9 mouse cellular contexts compared by ENCODE assay signal in the genomic region with DNA sequence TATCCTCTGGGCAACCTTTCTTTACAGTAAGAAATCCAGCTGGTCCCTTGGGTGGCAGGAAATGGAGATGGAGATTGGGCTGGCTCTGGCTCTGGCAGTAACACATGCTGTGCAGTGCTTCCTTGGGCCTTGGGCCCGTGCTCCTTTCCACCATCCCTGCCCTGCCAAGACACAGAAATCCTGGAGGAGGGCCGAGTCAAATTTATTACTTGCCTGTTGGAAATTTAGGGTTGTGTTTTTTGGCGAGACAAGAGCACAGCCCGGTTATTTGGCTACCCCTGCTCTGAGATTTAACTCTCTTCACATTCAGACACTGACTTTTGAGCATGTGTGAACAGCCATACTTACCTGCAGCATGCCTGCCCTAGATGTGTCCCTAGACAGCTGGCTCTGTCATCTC. TPM values are rescaled to one million over a fixed set of nuclear protein-coding genes. Genes with fewer than 3 reads are reported as not detected.
DNase-seq lines count a peak whose midpoint lies in the region; ATAC-seq and TF ChIP-seq lines count a peak whose summit lies in the region.
"Had no signal": no experiment of that assay in that cellular context is flagged by ENCODE, and none has a peak within 500 bp of the region (broad histone marks: within the 10 kb centered on the region; RNA-seq: fewer than 3 reads in every experiment).

No protein-coding gene starts in this region.

- no peak overlapping the region for H3K9ac ChIP-seq in hindbrain, postnatal 0 days (replicated peaks; ENCODE audit: low read length)
- no peak overlapping the region for H3K9ac ChIP-seq in hindbrain, embryonic 11.5 days (ENCODE audit: low read depth, low read length)
- H3K9ac ChIP-seq in limb, embryonic 15.5 days: no peak overlapping the region
- H3K9ac ChIP-seq in hindbrain, embryonic 13.5 days: no peak overlapping the region
- no peak overlapping the region for H3K9ac ChIP-seq in midbrain, embryonic 15.5 days

- H3K27ac ChIP-seq in hindbrain, postnatal 0 days: no peak overlapping the region
- H3K27ac ChIP-seq in hindbrain, embryonic 11.5 days (ENCODE audit: low read depth, low read length): no peak overlapping the region
- H3K27ac ChIP-seq in limb, embryonic 15.5 days: peak overlapping the region; percentile 83
- H3K27ac ChIP-seq in hindbrain, embryonic 13.5 days: no peak overlapping the region
- H3K27ac ChIP-seq in midbrain, embryonic 15.5 days: no peak overlapping the region
- H3K27ac ChIP-seq: macrophage had no signal

- ATAC-seq in hindbrain, postnatal 0 days: no peak
- no peak for ATAC-seq in hindbrain, embryonic 11.5 days (ENCODE audit: low FRiP score)
- peak; percentile 91 for ATAC-seq in limb, embryonic 15.5 days (ENCODE audit: insufficient number of reproducible peaks, low FRiP score, low TSS enrichment, low read depth)
- no peak for ATAC-seq in hindbrain, embryonic 13.5 days (ENCODE audit: low FRiP score)
- no peak for ATAC-seq in midbrain, embryonic 15.5 days (replicated peaks)

- intact Hi-C loops in gastrocnemius, postnatal 14 days (cut with DNase I; ENCODE audit: low total_unique reads): no loop called here

- no peaks in the 10 kb centered on the region for H3K9me3 ChIP-seq in hindbrain, postnatal 0 days (ENCODE audit: low read length)
- no peaks in the 10 kb centered on the region for H3K9me3 ChIP-seq in hindbrain, embryonic 11.5 days (ENCODE audit: control insufficient read depth, low read length)
- no peaks in the 10 kb centered on the region for H3K9me3 ChIP-seq in limb, embryonic 15.5 days
- no peaks in the 10 kb centered on the region for H3K9me3 ChIP-seq in hindbrain, embryonic 13.5 days
- H3K9me3 ChIP-seq in midbrain, embryonic 15.5 days: no peaks in the 10 kb centered on the region

- no peak for TF ChIP-seq CTCF in hindbrain, postnatal 0 days (IDR thresholded peaks at IDR 0.05; ENCODE audit: low read depth)

- H3K4me3 ChIP-seq in hindbrain, postnatal 0 days (ENCODE audit: low read length): no peak overlapping the region
- no peak overlapping the region for H3K4me3 ChIP-seq in hindbrain, embryonic 11.5 days (ENCODE audit: low read depth, low read length)
- H3K4me3 ChIP-seq in limb, embryonic 15.5 days: no peak overlapping the region
- H3K4me3 ChIP-seq in hindbrain, embryonic 13.5 days: no peak overlapping the region
- no peak overlapping the region for H3K4me3 ChIP-seq in midbrain, embryonic 15.5 days

- H3K4me1 ChIP-seq in hindbrain, postnatal 0 days (ENCODE audit: insufficient read depth, low read length): no peaks in the 10 kb centered on the region
- H3K4me1 ChIP-seq in hindbrain, embryonic 11.5 days (replicated peaks; ENCODE audit: control insufficient read depth, insufficient read depth, low read length): no peaks in the 10 kb centered on the region
- peaks cover 21% of the 10 kb centered on the region for H3K4me1 ChIP-seq in limb, embryonic 15.5 days
- no peaks in the 10 kb centered on the region for H3K4me1 ChIP-seq in hindbrain, embryonic 13.5 days (replicated peaks)
- H3K4me1 ChIP-seq in midbrain, embryonic 15.5 days: no peaks in the 10 kb centered on the region

- H3K36me3 ChIP-seq in hindbrain, postnatal 0 days (ENCODE audit: insufficient read depth, low read length): no peaks in the 10 kb centered on the region
- no peaks in the 10 kb centered on the region for H3K36me3 ChIP-seq in hindbrain, embryonic 11.5 days (ENCODE audit: control insufficient read depth, insufficient read depth, low read length)
- H3K36me3 ChIP-seq in limb, embryonic 15.5 days: no peaks in the 10 kb centered on the region
- no peaks in the 10 kb centered on the region; the same call in 1 of the 2 replicates for H3K36me3 ChIP-seq in hindbrain, embryonic 13.5 days
- H3K36me3 ChIP-seq in midbrain, embryonic 15.5 days (replicated peaks): no peaks in the 10 kb centered on the region

- DNase-seq in hindbrain, postnatal 0 days (ENCODE audit: low spot score): peak; percentile 25
- no peak for DNase-seq in hindbrain, embryonic 11.5 days (ENCODE audit: low spot score)
- DNase-seq in brain, embryonic 18.5 days (ENCODE audit: low read depth, low spot score): peak; percentile 12
- peak; percentile 76 for DNase-seq in gastrocnemius, postnatal 14 days
- no peak for DNase-seq in right cerebral cortex, postnatal 25 days

- no peaks in the 10 kb centered on the region for H3K27me3 ChIP-seq in hindbrain, postnatal 0 days (ENCODE audit: insufficient read depth, low read length)
- H3K27me3 ChIP-seq in hindbrain, embryonic 11.5 days (ENCODE audit: control insufficient read depth, insufficient read depth, low read length): no peaks in the 10 kb centered on the region
- H3K27me3 ChIP-seq in limb, embryonic 15.5 days: no peaks in the 10 kb centered on the region
- H3K27me3 ChIP-seq in hindbrain, embryonic 13.5 days: no peaks in the 10 kb centered on the region
- no peaks in the 10 kb centered on the region for H3K27me3 ChIP-seq in midbrain, embryonic 15.5 days (replicated peaks)

- 53% methylated on average over 4 of the region's 4 CpGs for WGBS in hindbrain, postnatal 0 days
- WGBS in hindbrain, embryonic 11.5 days: 83% methylated on average over 4 of the region's 4 CpGs
- WGBS in limb, embryonic 15.5 days: 22% methylated on average over 4 of the region's 4 CpGs
- 80% methylated on average over 4 of the region's 4 CpGs for WGBS in hindbrain, embryonic 13.5 days
- WGBS in midbrain, embryonic 15.5 days: 69% methylated on average over 4 of the region's 4 CpGs

- no peak overlapping the region for H3K4me2 ChIP-seq in hindbrain, postnatal 0 days (ENCODE audit: low read depth, low read length)
- no peak overlapping the region for H3K4me2 ChIP-seq in hindbrain, embryonic 11.5 days (replicated peaks; ENCODE audit: low read depth, low read length)
- no peak overlapping the region for H3K4me2 ChIP-seq in limb, embryonic 15.5 days
- no peak overlapping the region for H3K4me2 ChIP-seq in hindbrain, embryonic 13.5 days
- no peak overlapping the region for H3K4me2 ChIP-seq in midbrain, embryonic 15.5 days

RNA-seq across cellular contexts. Expression of a gene that starts 56.8 kb away (rescaled TPM):
- 52.5 and 71.4 TPM in 2 replicates for total RNA-seq in hindbrain, postnatal 0 days (2014; rRNA removed)
- polyA plus RNA-seq in hindbrain, postnatal 0 days (2015; fragmentation: Nextera tagmentation; extraction: Ambion mirVana): 39.5 and 41.1 TPM in 2 replicates
- 33.2 and 37.4 TPM in 2 replicates for polyA plus RNA-seq in hindbrain, embryonic 11.5 days (2014; fragmentation: Nextera tagmentation; extraction: Ambion mirVana)
- total RNA-seq in gastrocnemius, postnatal 14 days (2021): 10 to 100 TPM; 11.0 to 12.0 TPM
- polyA plus RNA-seq in limb, embryonic 15.5 days (2015; fragmentation: Nextera tagmentation; extraction: Ambion mirVana): 20.9 and 21.0 TPM in 2 replicates
- polyA plus RNA-seq in hindbrain, embryonic 13.5 days (2015; fragmentation: Nextera tagmentation; extraction: Ambion mirVana): 48.2 and 48.7 TPM in 2 replicates
- polyA plus RNA-seq in midbrain, embryonic 15.5 days (2015; fragmentation: Nextera tagmentation; extraction: Ambion mirVana): 48.6 and 49.7 TPM in 2 replicates

Comparison
In these comparisons a context has a peak if more than half of its experiments do, and no peak if none do; other contexts are left out.
1. DNase-seq: peak in hindbrain, postnatal 0 days (single experiment), brain, embryonic 18.5 days (single experiment) and gastrocnemius, postnatal 14 days (single experiment); none in hindbrain, embryonic 11.5 days (single experiment) and right cerebral cortex, postnatal 25 days (single experiment).